Mouse (Mus musculus) G1E-ER4 (cell line): ENCODE results near the gene Plcl1. TPM values are rescaled to one million over a fixed set of nuclear protein-coding genes. Genes with fewer than 3 reads are reported as not detected.

ENCODE experiments used
- GATA1 ChIP-seq: IDR thresholded peaks from one replicate; pipeline ENCODE4 v1.8.0; 2012; ENCODE audit warnings: low read length, inconsistent platforms
- polyA plus RNA-seq: library from polyadenylated mRNA; stranded (reverse); fragments of >175 nt; gene quantifications from 2 replicates; pipeline ENCODE4 v1.2.3, GENCODE M21; 2012

Plcl1 gene
- polyA plus RNA-seq, 1 experiment = not detected

DNA sequence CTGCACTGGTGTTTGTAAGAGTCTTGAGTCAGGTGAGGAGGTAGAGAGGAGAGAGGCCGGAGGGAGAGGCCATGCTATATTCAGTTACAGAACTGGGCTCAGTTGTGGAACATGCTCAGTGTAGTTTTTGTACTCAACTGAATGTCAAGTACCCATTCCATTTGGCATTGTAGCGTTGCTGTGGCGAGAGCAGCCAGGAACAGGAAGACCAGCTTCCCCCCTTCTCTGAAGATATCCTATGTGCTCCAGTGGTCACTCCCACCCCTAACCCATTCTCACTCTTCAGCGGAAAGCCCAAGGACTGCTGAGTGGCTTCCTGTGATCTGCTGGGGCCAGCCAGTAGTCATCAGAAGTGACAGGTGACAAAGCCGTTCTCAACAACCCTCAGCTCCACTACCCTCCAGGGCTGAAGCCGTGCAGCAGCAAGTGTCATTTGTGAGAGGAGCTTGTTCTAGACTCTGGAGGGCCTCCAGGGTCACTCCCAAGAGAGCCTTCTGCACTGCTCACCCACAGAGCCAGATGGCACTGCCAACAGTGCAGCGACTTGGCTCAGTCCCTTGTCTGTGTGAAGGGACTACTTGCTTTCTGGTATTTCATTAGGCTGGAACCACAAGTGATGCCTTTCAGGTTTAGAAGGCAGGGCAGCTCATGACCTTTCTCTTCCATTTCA lies 213.0 kb downstream of the Plcl1 start:
- TF ChIP-seq GATA1 = no peak

GRCm38 (mm10) chr1:55631496-55631895 lies 225.8 kb downstream of the Plcl1 start:
- TF ChIP-seq GATA1 = no peak

- TF ChIP-seq GATA1 = no peak
Measured at GRCm38 (mm10) chr1:55632024-55632423, 226.3 kb downstream of the Plcl1 start.

DNA sequence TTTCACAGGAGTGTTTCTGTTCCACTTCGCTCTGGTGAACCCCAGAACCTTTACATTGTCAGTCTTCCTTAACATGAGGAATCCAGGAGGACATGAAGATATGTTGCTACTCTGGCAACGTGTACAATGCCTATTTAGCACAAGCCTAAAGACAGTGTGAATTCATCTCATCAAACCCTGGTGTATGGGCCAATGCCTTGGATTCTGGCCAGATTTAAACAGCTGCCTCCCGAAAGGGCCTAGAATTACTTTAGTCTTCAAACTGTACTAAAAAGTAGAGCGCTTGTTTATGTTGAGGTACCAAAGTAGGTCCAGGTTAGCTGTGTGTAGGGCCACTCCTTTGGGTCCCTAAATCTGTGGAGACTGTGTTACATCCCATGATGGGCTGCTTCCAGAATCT lies 227.6 kb downstream of the Plcl1 start:
- no peak for TF ChIP-seq GATA1

- no peak for TF ChIP-seq GATA1
Measured at GRCm38 (mm10) chr1:55659518-55660210, 253.9 kb downstream of the Plcl1 start.

DNA sequence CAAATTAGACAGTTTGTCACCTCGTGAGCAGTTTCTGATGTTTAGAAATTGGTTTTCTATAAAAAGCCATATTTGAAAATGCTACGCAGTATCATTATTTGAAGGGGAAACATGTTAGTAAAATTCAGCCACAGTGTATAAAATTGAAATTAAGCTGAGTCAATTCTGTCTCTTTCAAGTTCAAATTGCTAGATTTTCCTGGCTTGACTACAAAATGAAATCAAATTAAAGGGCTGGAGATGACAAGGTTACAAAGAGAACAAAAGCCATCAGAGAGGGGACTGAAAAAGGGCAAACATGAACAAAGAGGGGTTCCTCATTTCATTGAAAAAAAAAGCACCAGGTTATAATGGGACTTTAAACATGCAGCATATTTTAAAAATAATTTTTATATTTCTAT lies 255.7 kb downstream of the Plcl1 start:
- TF ChIP-seq GATA1 = no peak

- TF ChIP-seq GATA1 = no peak
Measured at GRCm38 (mm10) chr1:55665137-55665827, 259.6 kb downstream of the Plcl1 start.

GRCm38 (mm10) chr1:55665828-55666673 lies 260.3 kb downstream of the Plcl1 start:
- no peak for TF ChIP-seq GATA1

DNA sequence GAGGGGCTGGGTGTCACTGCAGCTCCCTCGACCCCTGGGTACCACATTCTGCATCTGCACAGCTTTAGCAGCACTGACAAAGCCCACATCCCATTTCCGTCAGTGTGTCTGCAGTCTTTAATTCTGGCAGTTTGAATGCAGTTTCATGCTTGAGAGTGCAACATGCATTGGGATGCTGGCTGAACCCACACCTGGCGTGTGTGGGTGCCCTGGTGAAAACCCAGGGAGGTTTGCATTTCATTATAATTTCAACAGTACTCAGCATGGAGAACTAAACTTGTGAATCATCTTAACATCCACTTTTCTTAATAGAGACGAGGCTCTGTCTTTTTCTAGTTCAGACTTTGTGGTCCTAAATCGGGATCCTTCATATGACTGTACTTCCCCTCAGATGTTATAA lies 261.1 kb downstream of the Plcl1 start:
- no peak for TF ChIP-seq GATA1

DNA sequence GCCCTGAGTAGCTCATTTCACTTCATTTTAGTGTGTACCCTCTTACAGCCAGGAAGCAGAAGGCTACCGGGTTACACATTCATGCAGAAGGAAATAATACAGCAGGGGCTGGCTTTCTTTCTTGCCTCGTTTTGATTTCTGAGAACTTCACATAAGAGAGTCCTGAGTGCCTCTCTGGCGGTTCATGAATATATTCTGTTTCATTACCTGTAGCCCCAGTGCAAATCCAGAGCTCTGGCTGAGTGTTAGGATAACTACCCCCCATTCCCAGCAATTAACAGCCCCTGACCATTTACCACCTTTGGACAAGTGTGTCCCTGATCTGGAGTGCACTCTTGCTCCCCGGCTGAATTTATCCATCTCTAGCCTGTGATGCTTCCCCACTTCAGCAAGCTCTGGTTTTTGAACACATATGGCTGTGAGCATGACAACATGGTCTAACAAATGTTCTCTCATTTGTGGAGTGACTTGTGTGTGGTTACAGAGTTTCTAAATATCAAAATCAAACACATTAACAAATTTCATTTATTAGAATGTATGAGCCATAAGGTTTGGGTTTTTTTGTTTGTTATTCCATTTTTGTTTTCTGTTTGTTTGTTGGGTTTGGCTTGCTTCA lies 263.0 kb downstream of the Plcl1 start:
- no peak for TF ChIP-seq GATA1

DNA sequence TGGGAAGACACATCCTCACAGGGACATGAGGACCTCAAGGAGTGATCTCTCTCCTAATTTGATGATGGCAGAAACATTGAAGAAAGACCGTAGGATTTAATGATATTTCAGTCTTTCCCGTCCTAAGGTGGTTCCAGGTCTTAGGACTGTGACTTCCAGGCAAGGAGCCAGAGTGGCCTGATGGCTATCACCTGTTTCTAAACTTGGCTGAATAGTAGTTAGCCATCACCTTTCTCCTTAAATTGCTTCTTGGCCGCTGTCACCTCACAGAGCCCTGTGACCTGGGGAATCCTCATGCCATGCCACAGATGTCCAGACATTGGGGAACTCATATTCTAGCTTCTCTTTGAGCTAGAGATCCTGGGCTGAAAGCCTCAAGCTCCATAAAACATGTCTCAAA lies 277.0 kb downstream of the Plcl1 start:
- TF ChIP-seq GATA1 = no peak

DNA sequence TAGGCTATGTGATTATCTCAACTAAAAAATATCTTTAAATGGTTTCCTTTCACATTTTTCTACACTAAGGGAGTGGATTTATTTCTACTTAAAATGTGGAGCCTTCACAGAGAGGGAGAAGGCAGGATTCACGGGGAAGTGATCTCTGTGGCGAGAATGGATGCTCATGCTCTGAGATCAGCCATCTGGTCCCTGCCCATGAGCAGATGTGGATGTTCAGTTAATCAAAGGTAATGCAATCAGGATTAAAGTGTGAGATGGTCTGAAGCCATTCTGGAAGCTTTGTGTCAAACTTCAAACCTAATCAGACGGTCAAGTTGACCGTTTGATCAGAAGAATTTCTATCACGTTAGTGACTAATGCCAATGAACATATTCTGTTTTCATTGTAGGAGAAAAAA lies 280.5 kb downstream of the Plcl1 start:
- TF ChIP-seq GATA1 = no peak

- no peak for TF ChIP-seq GATA1
Measured at GRCm38 (mm10) chr1:55693636-55694220, 288.0 kb downstream of the Plcl1 start.

- no peak for TF ChIP-seq GATA1
Measured at GRCm38 (mm10) chr1:55696206-55696605, 290.5 kb downstream of the Plcl1 start.

DNA sequence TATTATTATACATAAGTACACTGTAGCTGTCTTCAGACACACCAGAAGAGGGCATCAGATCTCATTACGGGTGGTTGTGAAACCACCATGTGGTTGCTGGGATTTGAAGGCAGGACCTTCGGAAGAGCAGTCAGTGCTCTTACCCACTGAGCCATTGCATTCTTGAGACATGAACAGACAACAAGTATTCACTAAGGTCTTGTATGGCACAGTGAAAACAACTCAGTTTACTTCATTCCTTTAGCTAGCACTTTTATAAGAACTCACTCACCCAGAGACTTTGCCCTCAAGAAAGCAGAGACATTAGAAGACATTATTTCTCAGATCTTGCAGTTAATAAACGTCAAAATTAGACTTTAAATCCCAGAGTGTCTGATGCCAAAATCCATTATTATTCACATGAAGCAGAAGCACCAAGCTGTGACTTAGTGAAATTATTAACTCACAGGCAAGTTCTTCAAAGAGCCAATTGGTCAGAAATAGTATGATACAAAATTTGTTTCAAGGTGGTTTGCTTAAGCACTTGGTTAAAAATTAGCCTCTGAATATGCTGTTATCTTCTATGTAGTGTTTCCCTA lies 293.8 kb downstream of the Plcl1 start:
- no peak for TF ChIP-seq GATA1

DNA sequence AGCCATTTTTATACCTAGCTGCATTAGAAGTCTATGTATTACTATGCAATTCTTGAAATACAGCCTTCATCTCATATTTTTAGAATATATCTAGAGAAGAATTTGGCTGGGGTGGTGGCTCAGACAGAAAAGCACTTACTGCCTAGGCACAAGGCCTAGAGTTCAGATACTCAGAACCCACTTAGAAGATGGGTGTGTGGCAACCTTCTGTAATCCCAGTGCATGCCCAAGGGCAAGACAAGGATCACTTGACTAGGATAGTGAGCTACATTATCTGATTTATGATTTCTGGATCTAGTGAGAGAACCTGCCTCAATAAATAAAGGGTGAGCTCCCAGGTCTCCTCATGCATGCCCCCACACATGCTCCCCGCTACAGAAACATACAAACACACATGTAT lies 294.3 kb downstream of the Plcl1 start:
- TF ChIP-seq GATA1 = no peak
